Mouse (Mus musculus): Measurements from ENCODE around the gene Utf1. TPM values are rescaled to one million over a fixed set of nuclear protein-coding genes. Genes with fewer than 3 reads are reported as not detected.

Utf1 gene
- polyA plus RNA-seq, 1 experiment = 0.16 TPM

- Histone ChIP-seq H3K27ac (ENCODE audit: insufficient read depth, low read length) (no peak overlapping the region), H3K27me3 (ENCODE audit: control insufficient read depth, insufficient read depth, low read length) (no peaks in the 10 kb centered on the region), H3K4me3 (replicated peaks; ENCODE audit: insufficient read depth, low read depth, low read length) (no peak overlapping the region), H3K4me1 (ENCODE audit: control insufficient read depth, insufficient read depth, low read length) (peaks cover 4% of the 10 kb centered on the region; the same call in 1 of the 2 replicates)
- TF ChIP-seq CTCF (IDR thresholded peaks at IDR 0.05; ENCODE audit: borderline replicate concordance, insufficient read depth, low read depth, low read length) = no peak
- no peak for TF ChIP-seq POLR2A (IDR thresholded peaks at IDR 0.05; ENCODE audit: borderline replicate concordance, insufficient read depth, low read length)
- WGBS = 58% methylated on average over 5 of the region's 5 CpGs
- no peak for DNase-seq
Measured at GRCm38 (mm10) chr7:139975471-139975870, 31.9 kb downstream of the Utf1 start.

DNA sequence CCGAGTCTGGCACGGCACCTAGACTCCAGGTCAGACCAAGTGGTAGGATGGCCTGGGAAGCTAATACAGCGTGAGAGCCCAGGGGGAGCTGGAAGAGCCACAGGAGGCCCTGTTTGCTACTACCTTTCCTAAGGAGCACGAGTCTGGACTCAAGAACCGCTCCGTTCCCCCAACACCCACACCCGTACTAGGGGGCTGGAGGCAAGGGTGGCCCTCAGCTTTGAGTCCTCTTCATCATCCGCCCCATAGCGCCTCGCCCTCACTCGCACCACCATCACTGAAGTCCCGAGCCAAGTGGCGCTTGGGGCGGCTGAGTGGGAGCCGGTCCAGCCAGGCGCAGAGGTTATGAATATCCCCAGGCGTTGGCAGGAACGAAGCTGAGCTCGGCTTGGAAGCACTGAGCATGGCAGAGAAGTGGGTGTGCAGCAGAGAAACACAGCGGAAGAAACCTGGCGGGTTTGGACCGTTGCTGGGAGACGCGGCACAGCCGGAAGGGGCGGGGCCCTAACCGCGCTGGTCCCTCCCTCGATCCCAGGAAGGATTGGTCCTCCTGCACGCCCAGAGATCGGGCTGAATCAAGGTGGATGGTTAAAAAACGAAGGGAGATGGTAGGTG is 34.8 kb downstream of the Utf1 start, which contains the start of gene 6430531B16Rik:
Gene 6430531B16Rik (minus strand): TSS at position 478 of the 615 bp plus-strand sequence.
- H3K4me1 ChIP-seq (ENCODE audit: control insufficient read depth, insufficient read depth, low read length) = peaks cover 4% of the 10 kb centered on the region; the same call in 1 of the 2 replicates
- TF ChIP-seq POLR2A (IDR thresholded peaks at IDR 0.05; ENCODE audit: borderline replicate concordance, insufficient read depth, low read length) (no peak), CTCF (IDR thresholded peaks at IDR 0.05; ENCODE audit: borderline replicate concordance, insufficient read depth, low read depth, low read length) (no peak)
- WGBS = 2% methylated on average over 32 of the region's 32 CpGs
- H3K27ac ChIP-seq (ENCODE audit: insufficient read depth, low read length) = no peak within 1 kb of the TSS
- DNase-seq = peak; percentile 82 to 86
- H3K27me3 ChIP-seq (ENCODE audit: control insufficient read depth, insufficient read depth, low read length) = no peaks in the 10 kb centered on the region
- H3K4me3 ChIP-seq (replicated peaks; ENCODE audit: insufficient read depth, low read depth, low read length) = peak within 1 kb of the TSS; percentile 58

DNA sequence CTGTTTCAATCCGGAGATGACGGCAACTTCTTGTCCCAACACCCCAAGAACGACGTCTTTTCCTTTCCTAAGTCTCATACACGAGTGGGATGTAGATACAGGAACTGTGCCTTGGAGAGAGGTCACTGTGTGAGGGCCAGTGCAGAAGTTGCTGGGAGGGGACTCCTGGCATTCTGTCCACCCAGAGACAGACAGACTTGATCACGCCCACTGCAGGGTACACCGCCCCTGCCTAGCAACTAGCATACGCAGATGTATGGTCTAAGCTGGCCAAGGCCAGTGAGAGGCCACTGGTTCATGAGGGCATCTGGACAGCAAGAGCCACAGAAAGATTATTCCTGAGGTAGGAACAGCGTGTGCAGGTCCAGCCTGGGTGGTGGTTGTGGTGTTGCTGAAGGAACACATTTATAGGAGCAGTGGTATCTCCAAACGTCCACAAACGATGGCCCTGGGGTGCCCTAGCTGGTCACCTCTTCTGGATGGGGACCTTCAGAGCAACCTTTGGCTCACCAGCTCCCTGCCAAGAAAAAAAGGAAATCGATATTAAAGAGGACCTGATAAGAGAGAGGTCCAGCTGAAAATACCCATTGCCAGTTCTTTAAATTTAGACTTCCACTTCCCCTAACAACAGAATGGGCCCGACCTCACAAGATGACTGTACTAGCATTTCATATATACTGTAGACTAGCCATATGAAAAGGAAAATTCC is 35.6 kb downstream of the Utf1 start:
- Histone ChIP-seq H3K4me1 (ENCODE audit: control insufficient read depth, insufficient read depth, low read length) (peaks cover 4% of the 10 kb centered on the region; the same call in 1 of the 2 replicates), H3K4me3 (replicated peaks; ENCODE audit: insufficient read depth, low read depth, low read length) (peak overlapping the region; percentile 58), H3K27ac (ENCODE audit: insufficient read depth, low read length) (no peak overlapping the region), H3K27me3 (ENCODE audit: control insufficient read depth, insufficient read depth, low read length) (no peaks in the 10 kb centered on the region)
- DNase-seq = peak in 1 of 2 experiments; percentile 29
- 27% methylated on average over 13 of the region's 13 CpGs for WGBS
- no peak for TF ChIP-seq CTCF (IDR thresholded peaks at IDR 0.05; ENCODE audit: borderline replicate concordance, insufficient read depth, low read depth, low read length)
- TF ChIP-seq POLR2A (IDR thresholded peaks at IDR 0.05; ENCODE audit: borderline replicate concordance, insufficient read depth, low read length) = no peak

- no peak for DNase-seq
- Histone ChIP-seq H3K27me3 (ENCODE audit: control insufficient read depth, insufficient read depth, low read length) (no peaks in the 10 kb centered on the region), H3K4me1 (ENCODE audit: control insufficient read depth, insufficient read depth, low read length) (peaks cover 4% of the 10 kb centered on the region; the same call in 1 of the 2 replicates), H3K4me3 (replicated peaks; ENCODE audit: insufficient read depth, low read depth, low read length) (no peak overlapping the region), H3K27ac (ENCODE audit: insufficient read depth, low read length) (no peak overlapping the region)
- TF ChIP-seq POLR2A (IDR thresholded peaks at IDR 0.05; ENCODE audit: borderline replicate concordance, insufficient read depth, low read length) (no peak), CTCF (IDR thresholded peaks at IDR 0.05; ENCODE audit: borderline replicate concordance, insufficient read depth, low read depth, low read length) (no peak)
- WGBS = 77% methylated on average over 3 of the region's 3 CpGs
Measured at GRCm38 (mm10) chr7:139980778-139981177, 37.2 kb downstream of the Utf1 start.

DNA sequence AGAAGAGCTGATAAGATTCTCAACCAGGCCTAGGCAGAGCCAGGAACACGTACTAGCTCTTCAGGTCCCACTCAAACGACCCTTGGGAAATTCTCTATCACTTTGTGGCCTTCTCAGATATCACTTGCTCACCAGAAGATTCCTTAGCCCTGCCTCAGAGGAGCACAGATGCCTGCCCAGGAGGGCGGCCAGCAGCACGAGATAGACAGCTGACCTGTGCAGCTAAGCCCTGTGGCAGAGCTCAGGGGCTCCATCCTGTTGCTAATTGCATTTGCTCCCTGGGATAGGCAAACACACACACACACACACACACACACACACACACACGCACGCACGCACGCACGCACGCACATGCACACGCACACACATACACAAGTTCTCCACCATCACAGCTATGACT is 38.5 kb downstream of the Utf1 start:
- peaks cover 4% of the 10 kb centered on the region; the same call in 1 of the 2 replicates for H3K4me1 ChIP-seq (ENCODE audit: control insufficient read depth, insufficient read depth, low read length)
- TF ChIP-seq POLR2A (IDR thresholded peaks at IDR 0.05; ENCODE audit: borderline replicate concordance, insufficient read depth, low read length) = no peak
- no peak for TF ChIP-seq CTCF (IDR thresholded peaks at IDR 0.05; ENCODE audit: borderline replicate concordance, insufficient read depth, low read depth, low read length)
- WGBS = 89% methylated on average over 11 of the region's 11 CpGs
- H3K27ac ChIP-seq (ENCODE audit: insufficient read depth, low read length) = no peak overlapping the region
- H3K27me3 ChIP-seq (ENCODE audit: control insufficient read depth, insufficient read depth, low read length) = no peaks in the 10 kb centered on the region
- no peak for DNase-seq
- H3K4me3 ChIP-seq (replicated peaks; ENCODE audit: insufficient read depth, low read depth, low read length) = no peak overlapping the region

DNA sequence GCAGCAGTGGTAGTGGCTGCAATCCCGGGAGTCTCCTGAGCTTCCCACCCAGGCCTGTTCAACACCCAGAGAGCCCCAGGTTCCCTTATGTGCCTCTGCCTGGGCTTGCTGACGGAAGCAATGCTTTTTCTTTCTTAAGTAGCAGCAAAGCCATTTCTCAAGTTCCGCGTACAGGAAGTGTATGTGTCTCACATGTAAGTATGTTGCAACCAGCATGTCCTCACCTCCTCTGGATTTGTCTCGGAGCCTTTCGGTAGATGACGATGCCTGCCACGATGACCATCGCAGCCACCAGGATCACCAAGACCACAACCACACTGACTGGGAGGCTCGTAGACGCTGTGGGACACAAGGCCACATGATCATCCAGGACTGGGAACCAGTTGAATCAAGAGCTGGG is 40.9 kb downstream of the Utf1 start:
- DNase-seq = no peak
- Histone ChIP-seq H3K27me3 (ENCODE audit: control insufficient read depth, insufficient read depth, low read length) (no peaks in the 10 kb centered on the region), H3K4me3 (replicated peaks; ENCODE audit: insufficient read depth, low read depth, low read length) (no peak overlapping the region), H3K27ac (ENCODE audit: insufficient read depth, low read length) (no peak overlapping the region), H3K4me1 (ENCODE audit: control insufficient read depth, insufficient read depth, low read length) (no peaks in the 10 kb centered on the region)
- 95% methylated on average over 11 of the region's 11 CpGs for WGBS
- TF ChIP-seq CTCF (IDR thresholded peaks at IDR 0.05; ENCODE audit: borderline replicate concordance, insufficient read depth, low read depth, low read length) = no peak
- TF ChIP-seq POLR2A (IDR thresholded peaks at IDR 0.05; ENCODE audit: borderline replicate concordance, insufficient read depth, low read length) = no peak

- 90% methylated on average over 9 of the region's 9 CpGs for WGBS
- Histone ChIP-seq H3K27me3 (ENCODE audit: control insufficient read depth, insufficient read depth, low read length) (no peaks in the 10 kb centered on the region), H3K4me3 (replicated peaks; ENCODE audit: insufficient read depth, low read depth, low read length) (no peak overlapping the region), H3K27ac (ENCODE audit: insufficient read depth, low read length) (no peak overlapping the region), H3K4me1 (ENCODE audit: control insufficient read depth, insufficient read depth, low read length) (no peaks in the 10 kb centered on the region)
- DNase-seq = no peak
- no peak for TF ChIP-seq POLR2A (IDR thresholded peaks at IDR 0.05; ENCODE audit: borderline replicate concordance, insufficient read depth, low read length)
- no peak for TF ChIP-seq CTCF (IDR thresholded peaks at IDR 0.05; ENCODE audit: borderline replicate concordance, insufficient read depth, low read depth, low read length)
Measured at GRCm38 (mm10) chr7:139988272-139988671, 44.7 kb downstream of the Utf1 start.
